Mouse (Mus musculus) heart, adult 9 months (tissue): ENCODE measurements around the gene Thrb.

Source experiments
- DNase-seq, 2 experiments: peaks; one replicate each; pipeline ENCODE4 v3.0.0; 2022; ENCODE audit warnings: low spot score in 2 of 2

The Thrb gene

GRCm38 (mm10) chr14:17659686-17660328 is at the start of gene Thrb:
Gene Thrb (plus strand): TSS chr14:17660261.
- DNase-seq, result peak in 1 of 2 experiments; percentile 31

GRCm38 (mm10) chr14:17621671-17622070 is 38.4 kb upstream of the Thrb start:
- no peak for DNase-seq

- DNase-seq, result no peak
Measured at GRCm38 (mm10) chr14:17623936-17624335, 36.1 kb upstream of the Thrb start.

DNA sequence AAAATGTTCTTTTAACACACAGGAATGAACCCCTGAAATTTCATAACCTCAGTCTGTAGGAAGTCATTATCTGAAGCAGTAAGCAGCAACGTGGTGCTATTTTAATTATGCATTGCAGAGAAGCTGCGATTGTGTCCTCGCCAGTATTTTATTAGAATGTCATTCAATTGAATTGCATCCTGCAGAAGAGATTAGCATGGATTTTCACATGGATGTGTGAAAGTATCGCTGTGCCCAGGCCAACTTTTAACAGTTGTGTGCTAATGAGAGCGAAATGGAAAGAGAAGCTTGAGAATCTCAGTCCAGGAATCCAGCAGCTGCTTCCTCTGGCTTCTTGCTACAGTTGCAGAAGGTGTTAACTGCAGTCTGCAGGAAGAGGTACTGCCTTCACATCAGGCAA is 30.8 kb upstream of the Thrb start:
- DNase-seq, result no peak

GRCm38 (mm10) chr14:17632887-17633522 is 27.1 kb upstream of the Thrb start:
- DNase-seq, result peak; percentile 66 to 80

GRCm38 (mm10) chr14:17636971-17637370 is 23.1 kb upstream of the Thrb start:
- no peak for DNase-seq

GRCm38 (mm10) chr14:17641770-17642169 is 18.3 kb upstream of the Thrb start:
- DNase-seq, result no peak

DNA sequence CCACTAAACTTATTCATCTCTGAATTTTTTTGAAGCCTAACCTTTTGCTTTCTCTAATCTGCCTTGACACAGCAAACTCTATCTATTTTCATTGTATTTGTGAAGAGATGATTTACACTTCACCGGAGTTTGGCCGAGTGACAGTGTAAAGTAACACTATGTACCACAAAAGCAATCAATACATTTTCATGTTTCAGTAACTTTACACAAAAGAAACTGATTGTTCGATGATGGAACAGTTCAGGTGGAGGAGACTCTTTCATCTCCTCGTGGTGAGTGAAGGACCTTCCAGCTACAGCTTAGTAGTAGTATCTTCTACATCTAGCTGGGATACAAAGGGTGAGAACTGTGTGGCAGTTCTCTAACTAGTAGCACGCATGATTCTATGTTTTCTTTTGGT is 5.0 kb upstream of the Thrb start:
- DNase-seq, result no peak

DNA sequence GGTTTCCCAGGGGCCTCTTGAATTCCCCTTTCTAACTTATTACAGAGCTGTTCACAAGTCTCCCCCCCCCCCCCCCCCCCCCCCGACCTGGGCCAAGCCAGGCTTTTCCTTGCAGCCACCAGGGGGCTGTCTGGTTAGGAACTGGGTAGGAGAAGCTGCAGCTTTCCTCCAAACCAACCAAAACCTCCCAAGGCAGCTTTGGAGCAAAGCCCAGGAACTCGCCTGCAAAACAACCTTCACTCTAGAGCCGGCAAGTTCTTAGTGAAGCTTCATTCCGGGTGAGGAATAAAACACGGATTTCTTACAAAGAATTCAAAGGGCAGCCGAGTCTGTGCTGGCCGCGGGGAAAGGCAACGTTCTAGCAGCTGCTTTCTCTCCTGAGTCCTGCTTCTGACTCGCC is 1.0 kb upstream of the Thrb start:
- DNase-seq, result peak; percentile 78 to 84

GRCm38 (mm10) chr14:17660329-17661099 is 453 bp downstream of the Thrb start:
- peak; percentile 83 to 88 for DNase-seq

GRCm38 (mm10) chr14:17661100-17661521 is 1.1 kb downstream of the Thrb start:
- no peak for DNase-seq

DNA sequence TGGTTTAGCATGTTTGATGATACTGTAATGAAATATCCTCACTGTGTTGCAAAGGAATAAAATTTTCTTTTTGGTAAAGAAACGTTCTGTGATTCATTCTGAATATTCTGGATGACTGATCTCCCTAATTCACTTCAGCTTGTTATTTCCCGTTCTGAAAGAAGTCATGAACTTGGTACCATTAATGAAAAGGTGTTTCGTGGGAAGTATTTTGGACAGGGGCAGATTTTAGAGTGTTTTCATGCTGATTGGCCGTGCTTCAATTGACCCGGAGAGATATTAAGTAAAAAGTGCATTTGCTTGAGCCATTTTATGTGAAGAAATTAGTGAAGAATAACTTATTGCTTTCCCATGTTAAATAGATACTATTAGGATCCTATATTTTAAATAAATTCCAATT is 2.0 kb downstream of the Thrb start:
- no peak for DNase-seq

DNA sequence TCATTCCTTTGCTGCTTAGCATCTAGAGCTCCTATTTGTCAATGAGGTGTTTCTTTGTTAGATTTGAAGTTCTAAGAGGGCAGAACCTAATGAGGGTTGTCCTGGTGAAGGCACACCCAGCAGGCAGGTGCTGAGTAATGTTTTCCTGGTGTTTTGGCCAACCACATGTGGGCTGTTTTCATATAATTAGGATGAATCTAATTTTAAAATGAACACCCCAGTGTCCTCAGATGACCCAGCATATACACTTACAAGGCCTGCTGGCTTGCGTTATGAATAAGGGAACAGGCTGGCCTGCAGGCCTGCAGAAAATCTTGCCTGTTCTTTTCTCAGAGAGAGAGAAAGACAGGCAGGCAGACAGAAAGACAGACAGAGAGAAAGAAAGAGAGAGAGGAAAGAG is 14.3 kb downstream of the Thrb start:
- DNase-seq, result peak; percentile 21 to 34

GRCm38 (mm10) chr14:17675214-17675613 is 15.2 kb downstream of the Thrb start:
- no peak for DNase-seq

- DNase-seq, result no peak
Measured at GRCm38 (mm10) chr14:17681479-17681878, 21.4 kb downstream of the Thrb start.

DNA sequence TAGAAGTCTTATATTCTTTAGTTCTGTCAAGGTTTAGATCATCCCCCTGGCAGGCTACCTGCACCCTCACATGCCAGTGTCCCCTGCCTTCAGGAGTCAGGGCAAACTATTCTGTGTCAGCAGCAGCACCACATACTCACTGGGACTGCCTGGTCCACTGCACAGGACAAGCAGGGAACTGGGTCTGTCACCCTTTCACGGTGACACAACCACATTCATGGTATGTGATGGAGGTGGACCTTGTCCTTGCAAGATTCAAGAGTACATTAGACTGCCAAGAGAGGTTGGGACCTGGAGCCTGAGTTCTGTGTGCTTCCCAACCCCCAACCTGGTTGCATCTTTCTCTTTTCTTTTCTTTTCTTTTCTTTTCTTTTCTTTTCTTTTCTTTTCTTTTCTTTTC is 24.8 kb downstream of the Thrb start:
- DNase-seq, result no peak

DNA sequence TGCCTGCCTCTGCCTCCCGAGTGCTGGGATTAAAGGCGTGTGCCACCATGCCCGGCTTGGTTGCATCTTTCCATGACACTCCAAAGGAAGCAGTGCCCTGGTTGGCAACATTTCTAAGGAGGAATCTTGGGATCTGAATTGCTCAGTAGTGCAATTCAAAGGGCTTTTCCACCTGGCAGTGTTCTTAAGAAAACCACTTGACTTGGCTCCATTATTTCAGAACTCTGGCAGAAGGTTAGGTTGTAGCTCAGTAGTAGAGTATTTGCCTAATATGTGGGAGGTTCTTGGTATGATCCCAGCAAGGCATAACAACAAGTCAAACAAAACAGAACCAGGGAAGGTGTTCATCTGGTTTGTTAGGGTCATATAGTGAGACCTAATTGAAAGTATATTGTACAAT is 25.4 kb downstream of the Thrb start:
- no peak for DNase-seq

DNA sequence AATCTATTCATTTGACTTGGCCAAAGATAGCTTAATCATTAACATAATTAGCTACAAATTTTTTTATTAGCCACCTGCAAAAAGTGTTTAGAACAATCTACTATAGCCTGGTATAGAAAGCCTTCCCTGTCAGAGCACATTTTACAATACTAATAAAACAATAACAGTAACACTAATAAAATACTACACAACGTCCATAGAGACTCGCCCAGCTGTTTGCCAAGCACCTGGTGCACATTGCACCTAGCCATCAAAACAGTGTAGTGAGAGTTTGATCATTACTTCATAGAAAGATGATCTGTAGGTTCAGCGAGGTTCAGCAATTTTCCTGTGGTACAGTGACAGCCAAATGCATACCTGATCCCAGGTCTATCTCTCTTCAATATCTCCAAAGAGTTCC is 26.9 kb downstream of the Thrb start:
- no peak for DNase-seq

DNA sequence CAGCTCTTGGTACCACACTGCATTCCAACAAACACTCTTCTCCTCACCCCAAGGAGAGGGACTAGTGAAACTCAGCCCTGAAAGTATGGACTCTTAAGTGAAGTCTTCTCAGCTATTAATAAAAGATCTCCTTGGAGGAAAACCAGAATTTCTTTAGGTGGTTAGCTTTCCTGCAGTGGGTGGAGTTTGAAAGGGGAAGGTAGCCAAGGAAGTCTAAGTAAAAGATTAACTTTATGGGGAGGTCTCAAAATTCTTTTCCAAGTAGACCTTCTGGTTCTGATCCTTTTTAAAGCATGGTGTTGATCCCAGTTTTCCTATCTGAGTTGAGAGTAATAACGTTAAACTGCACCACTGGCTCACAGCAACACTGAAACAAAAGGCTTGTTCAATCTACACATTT is 31.2 kb downstream of the Thrb start:
- DNase-seq, result no peak

DNA sequence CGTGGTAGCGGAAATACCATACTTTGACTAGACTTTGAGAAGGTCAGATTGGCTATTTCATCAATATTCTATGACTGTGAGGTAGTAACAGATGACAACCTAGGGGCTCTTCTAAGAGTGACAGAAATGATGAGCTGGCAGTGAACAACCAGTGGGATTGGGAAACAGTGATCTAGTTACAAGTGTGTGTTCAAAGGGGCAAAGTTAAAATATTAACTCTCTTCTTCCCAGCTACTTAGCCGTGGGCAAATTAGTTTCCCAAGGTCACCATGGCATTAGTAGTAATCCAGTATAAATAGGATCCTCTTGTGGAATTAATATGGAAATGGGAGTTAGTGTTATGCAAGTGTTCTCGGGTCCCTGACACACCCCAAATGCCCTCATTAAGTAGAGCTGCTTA is 35.5 kb downstream of the Thrb start:
- DNase-seq, result no peak

GRCm38 (mm10) chr14:17697920-17698632 is 38.0 kb downstream of the Thrb start:
- peak in 1 of 2 experiments; percentile 18 for DNase-seq

GRCm38 (mm10) chr14:17700228-17700627 is 40.2 kb downstream of the Thrb start:
- DNase-seq, result no peak
